Mouse (Mus musculus) layer of hippocampus, adult 9-10 months (tissue): ENCODE results near the gene Gm8220.
"Not testable (repeated sequence)": the region's sequence is repeated elsewhere in the genome, so short reads cannot be mapped to it uniquely, and the experiment has no call there.

ENCODE experiments used
- DNase-seq: peaks from one replicate; pipeline ENCODE4 v3.0.0; 2022; ENCODE audit warnings: low spot score

Gene Gm8220

DNA sequence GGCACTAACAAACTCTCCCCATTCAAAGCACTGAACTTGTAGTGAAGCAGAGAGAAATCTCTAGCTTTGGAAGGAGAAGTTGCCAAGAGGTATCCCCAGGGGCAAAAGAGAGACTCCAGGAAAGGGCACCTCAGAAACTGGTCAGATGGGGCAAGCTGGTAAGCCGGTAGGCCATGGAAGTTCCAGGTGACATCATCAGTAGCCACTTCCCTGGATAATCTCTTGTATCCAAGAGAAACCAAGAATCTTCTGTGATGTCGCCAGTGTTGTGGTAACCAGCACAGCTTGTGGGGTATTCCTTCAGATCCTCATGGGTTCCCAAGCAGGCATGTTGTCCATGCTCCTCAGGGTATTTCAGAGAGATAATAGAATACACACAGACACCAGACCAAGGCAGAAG, at the start of gene Gm8220:
Gene Gm8220 (plus strand): TSS at position 301 of the 400 bp plus-strand sequence.
- DNase-seq = not testable (repeated sequence)

GRCm38 (mm10) chr14:44248039-44248438, 37.3 kb upstream of the Gm8220 start:
- no peak for DNase-seq

GRCm38 (mm10) chr14:44312049-44312448, 26.7 kb downstream of the Gm8220 start:
- not testable (repeated sequence) for DNase-seq

GRCm38 (mm10) chr14:44338484-44338883, 53.1 kb downstream of the Gm8220 start, which contains the start of gene Gm5930:
Gene Gm5930 (minus strand): TSS chr14:44338584.
- DNase-seq = not testable (repeated sequence)
